Mouse (Mus musculus) retina, embryonic 14.5 days (tissue): ENCODE measurements around the gene Farsa.
"Not testable (repeated sequence)": the region's sequence is repeated elsewhere in the genome, so short reads cannot be mapped to it uniquely, and the experiment has no call there.

Source experiments
- DNase-seq: peaks from one replicate; pipeline ENCODE4 v3.0.0-alpha.2; 2015; ENCODE audit warnings: low spot score

Farsa gene

GRCm38 (mm10) chr8:84856864-84857441, at the start of gene Farsa:
Farsa (plus strand) TSS chr8:84856989.
- DNase-seq = peak; percentile 97

- no peak for DNase-seq
These were observed 47.5 kb upstream of the Farsa start for GRCm38 (mm10) chr8:84809109-84809940.

DNA sequence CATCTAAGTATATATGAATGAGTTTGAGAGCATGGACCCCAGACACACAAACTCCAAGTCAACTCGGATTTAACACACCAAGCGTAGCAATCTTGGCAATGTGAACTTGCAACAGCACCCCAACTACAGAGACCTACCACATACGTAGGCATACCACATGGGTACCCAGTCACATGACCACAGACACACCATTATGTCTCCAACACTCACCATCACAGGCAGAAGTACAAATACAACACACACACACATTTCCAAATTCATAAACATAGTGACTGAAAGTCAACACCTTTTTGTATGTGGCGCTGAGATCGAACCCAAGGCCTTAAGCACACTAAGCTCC, 46.9 kb upstream of the Farsa start:
- no peak for DNase-seq

DNA sequence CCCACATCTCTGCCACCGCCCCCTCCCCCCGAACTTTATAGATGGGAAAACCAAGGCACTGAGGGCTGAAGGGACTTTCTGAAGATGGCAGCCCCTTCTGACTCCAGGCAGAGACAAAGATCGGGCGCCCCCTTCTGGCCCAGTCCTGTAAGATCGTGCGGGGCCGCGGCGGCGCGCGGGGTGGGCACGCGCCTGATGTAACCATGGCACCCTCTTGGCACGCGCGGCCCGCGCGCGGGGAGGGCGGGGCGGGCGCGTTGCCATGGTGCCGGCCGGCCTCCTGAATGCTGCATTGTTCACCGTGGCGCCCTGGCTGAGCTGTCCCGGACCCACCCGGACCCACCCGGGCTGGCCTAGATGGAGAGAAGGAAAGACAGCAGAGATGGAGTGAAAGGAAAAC, 45.9 kb upstream of the Farsa start:
- DNase-seq = peak; percentile 94

- no peak for DNase-seq
These were observed 45.5 kb upstream of the Farsa start for GRCm38 (mm10) chr8:84811303-84811702.

GRCm38 (mm10) chr8:84813059-84813458, 43.7 kb upstream of the Farsa start:
- DNase-seq = peak; percentile 91

GRCm38 (mm10) chr8:84813830-84814229, 43.0 kb upstream of the Farsa start:
- no peak for DNase-seq

- no peak for DNase-seq
These were observed 42.6 kb upstream of the Farsa start for GRCm38 (mm10) chr8:84814240-84814554.

DNA sequence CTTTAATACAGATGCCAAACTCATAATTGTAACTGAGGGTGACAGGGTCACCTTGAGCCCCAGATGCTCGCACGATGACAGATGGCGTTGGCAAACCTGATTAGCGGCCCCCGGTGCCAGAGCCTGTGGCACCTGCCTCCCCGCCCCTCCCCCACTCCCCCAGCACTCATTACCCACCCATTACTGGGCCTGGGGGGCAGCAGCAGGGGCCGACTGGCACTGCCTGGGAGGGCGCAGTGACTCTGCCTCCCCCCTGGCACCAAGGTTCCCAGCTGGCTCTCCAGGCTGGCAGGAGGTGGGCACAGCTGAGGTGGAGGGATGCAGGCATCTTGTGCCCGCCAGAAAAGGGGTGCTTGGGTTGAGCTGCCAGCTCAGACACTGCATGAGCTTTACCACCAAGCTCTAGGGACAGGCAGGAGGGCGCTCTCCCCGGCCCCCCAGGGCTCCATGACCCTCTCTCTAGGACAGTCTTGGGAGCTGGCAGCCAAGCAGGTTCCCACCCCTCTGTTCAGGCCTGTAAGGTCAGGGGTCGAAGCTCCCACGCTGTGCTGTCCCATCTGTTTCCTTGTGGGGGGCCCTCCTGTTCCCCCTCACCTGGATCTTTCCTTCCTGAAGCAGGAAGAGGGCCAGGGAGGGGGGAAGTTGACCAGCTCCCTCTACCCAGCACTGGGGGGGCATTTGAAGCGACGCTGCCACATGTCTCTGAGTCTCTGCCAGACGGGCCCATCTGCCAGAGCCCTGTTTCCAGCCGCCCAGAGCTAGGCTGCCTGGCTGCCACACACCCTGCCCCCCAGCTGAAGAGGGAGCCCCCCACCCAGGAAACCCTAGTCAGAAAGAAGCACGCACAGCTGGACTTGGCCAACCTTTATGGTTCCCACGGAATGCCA, 42.0 kb upstream of the Farsa start:
- DNase-seq = no peak

DNA sequence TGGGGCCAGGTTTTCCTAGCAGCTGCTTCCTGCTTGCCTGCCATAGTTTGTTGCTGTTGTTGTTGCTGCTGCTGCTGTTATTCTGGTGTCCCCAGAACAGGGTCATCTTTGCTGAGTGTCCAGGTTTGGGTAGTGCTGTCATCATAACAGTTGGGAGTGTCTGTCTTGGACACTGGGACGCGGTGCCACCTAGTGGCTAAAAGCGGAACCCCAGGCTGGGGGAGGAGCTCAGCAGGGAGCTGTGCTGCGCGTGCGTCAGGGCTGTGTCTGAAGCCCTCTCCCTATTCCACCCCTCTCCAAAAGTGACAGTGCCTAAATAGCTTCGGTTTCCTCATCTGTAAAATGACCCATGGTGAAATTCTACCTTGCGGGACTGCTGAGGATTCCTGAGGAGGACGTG, 41.2 kb upstream of the Farsa start:
- peak; percentile 97 for DNase-seq

DNA sequence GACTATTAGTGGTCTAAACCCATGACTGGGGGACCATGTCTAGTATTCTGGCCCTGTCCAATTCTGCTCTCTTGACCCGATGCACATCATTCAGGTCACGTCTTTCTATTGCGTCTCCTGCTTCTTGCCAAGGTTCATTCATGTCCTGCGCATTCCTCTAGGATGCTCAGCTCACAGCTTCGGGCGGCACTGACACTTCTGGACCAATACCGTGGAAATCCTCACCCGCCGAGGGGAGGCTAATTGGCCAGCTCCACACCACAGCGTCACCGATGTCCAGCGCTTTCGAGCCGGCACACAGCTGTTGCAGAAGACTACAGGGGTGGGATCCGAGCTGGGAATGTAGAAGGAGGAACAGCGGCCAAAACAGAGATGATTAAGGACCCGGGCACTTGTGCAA, 40.7 kb upstream of the Farsa start:
- no peak for DNase-seq

- no peak for DNase-seq
These were observed 34.1 kb upstream of the Farsa start, which contains the start of gene Dand5 for GRCm38 (mm10) chr8:84822723-84823122. Dand5 (minus strand) TSS chr8:84822823.

GRCm38 (mm10) chr8:84823653-84824052, 33.1 kb upstream of the Farsa start:
- DNase-seq = peak; percentile 87

DNA sequence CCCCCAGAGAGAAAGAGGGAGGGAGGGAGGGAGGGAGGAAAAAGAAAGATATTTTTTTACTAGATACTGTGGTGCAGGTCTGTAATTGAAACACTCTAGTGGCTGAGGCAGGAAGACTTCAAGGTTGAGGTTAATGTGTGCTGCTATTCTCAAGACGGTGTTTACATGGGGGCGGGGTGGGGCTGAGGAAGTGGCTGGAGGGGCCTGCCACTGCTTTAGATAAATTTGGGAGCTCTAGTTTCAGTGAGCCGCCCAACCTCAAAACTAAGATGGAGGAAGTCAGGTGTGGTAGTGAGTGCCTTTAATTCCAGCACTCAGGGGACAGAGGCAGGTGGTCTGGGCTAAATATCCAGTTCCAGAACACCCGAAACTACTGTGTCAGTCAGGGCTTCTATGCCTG, 31.2 kb upstream of the Farsa start:
- DNase-seq = no peak

DNA sequence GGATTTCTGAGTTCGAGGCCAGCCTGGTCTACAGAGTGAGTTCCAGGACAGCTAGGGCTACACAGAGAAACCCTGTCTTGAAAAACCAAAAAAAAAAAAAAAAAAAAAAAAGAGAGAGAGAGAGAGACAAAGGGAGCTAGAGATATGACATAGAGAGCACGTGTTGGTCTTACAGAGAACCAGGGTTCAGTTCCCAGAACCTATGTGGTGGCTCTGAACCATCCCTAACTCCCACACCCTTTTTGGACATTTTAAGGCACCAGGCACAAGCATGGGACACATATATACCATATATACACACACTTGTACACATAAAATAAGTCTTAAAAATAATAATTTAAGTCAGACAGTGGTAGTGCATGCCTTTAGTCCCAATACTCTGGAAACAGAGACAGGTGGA, 30.3 kb upstream of the Farsa start:
- not testable (repeated sequence) for DNase-seq

GRCm38 (mm10) chr8:84831490-84831889, 25.3 kb upstream of the Farsa start, which contains the start of gene Gadd45gip1:
Gadd45gip1 (plus strand) TSS chr8:84831522.
- DNase-seq = no peak

GRCm38 (mm10) chr8:84832034-84832717, 24.6 kb upstream of the Farsa start:
- peak; percentile 85 for DNase-seq

- no peak for DNase-seq
These were observed 23.7 kb upstream of the Farsa start for GRCm38 (mm10) chr8:84832759-84833742.

GRCm38 (mm10) chr8:84834002-84834865, 22.6 kb upstream of the Farsa start:
- DNase-seq = no peak
